Mouse (Mus musculus) hindbrain, embryonic 15.5 days (tissue): Measurements from ENCODE around the gene Mrpl39. TPM values are rescaled to one million over a fixed set of nuclear protein-coding genes. Genes with fewer than 3 reads are reported as not detected.

ENCODE experiments used
- ATAC-seq: fragments of 200-750 bp; cut with Nextera tagmentation; 2 replicates; pipeline ENCODE4 v1.8.0; 2017; ENCODE audit warnings: low read depth, moderate number of reproducible peaks, moderate TSS enrichment; ENCODE audit not compliant: low FRiP score
- H3K27ac ChIP-seq: fragments of 300-500 bp; sonication (generic); replicated peaks from 2 replicates; pipeline ENCODE4 v1.5.1; 2015; ENCODE audit warnings: mild to moderate bottlenecking, inconsistent platforms
- H3K27me3 ChIP-seq: fragments of 300-500 bp; sonication (generic); 2 replicates; pipeline ENCODE4 v1.6.1; 2015; ENCODE audit warnings: control low read depth, inconsistent platforms
- H3K36me3 ChIP-seq: fragments of 300-500 bp; sonication (generic); 2 replicates; pipeline ENCODE4 v1.6.1; 2015; ENCODE audit warnings: control low read depth, inconsistent platforms
- H3K4me1 ChIP-seq: fragments of 300-500 bp; sonication (generic); replicated peaks from 2 replicates; pipeline ENCODE4 v1.6.1; 2015; ENCODE audit warnings: control low read depth, inconsistent platforms
- H3K4me2 ChIP-seq: fragments of 300-500 bp; sonication (generic); 2 replicates; pipeline ENCODE4 v1.6.1; 2015; ENCODE audit warnings: moderate library complexity, mild to moderate bottlenecking, inconsistent platforms
- H3K4me3 ChIP-seq: fragments of 300-500 bp; sonication (generic); 2 replicates; pipeline ENCODE4 v1.5.1; 2015; ENCODE audit warnings: mild to moderate bottlenecking, inconsistent platforms
- H3K9ac ChIP-seq: fragments of 300-500 bp; sonication (generic); 2 replicates; pipeline ENCODE4 v1.6.1; 2015; ENCODE audit warnings: inconsistent platforms
- H3K9me3 ChIP-seq: fragments of 300-500 bp; sonication (generic); 2 replicates; pipeline ENCODE4 v1.6.1; 2016; ENCODE audit warnings: control low read depth, inconsistent platforms
- WGBS: fragments of 180-500 bp; shearing (Covaris S2); methylation state at CpG from one replicate; pipeline ENCODE4 v1.1.7; 2015; 5-methylcytosine and 5-hydroxymethylcytosine counted together
- polyA plus RNA-seq: library from polyadenylated mRNA; unstranded; fragments of >200 nt; fragmentation: Nextera tagmentation; extraction: Ambion mirVana; gene quantifications from 2 replicates; pipeline ENCODE4 v1.2.1, GENCODE M21; 2015

Gene Mrpl39
- polyA plus RNA-seq, 1 experiment from 2014 or later = 35.6 TPM

DNA sequence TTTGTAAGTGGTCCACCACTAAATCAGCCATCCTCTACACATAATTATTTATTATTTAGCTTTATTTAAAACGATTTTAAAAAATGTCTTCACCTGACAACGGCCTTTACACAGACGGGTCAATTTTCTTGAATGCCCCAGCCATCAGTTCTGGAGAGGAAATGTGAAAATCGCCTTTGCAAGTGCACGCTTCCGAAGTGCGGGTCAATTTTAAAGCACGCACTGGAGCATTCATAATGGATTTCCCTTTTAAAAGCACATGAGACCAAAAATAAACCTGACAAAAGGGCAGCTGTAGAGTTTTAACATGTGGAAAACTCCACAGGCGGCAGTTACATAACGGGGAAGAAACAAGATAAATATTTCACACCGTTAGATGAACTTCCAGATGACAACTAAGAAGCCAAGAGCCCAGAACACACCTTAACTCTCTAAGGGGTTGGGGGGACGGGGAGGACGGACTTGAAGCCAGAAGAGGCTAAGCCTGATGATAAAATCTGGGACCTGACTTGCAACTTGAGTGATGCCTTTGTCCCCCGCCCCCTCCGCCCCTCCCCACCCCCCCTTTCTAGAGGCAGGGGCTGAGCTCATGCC lies 37.8 kb upstream of the Mrpl39 start:
- Histone ChIP-seq H3K4me2 (peak overlapping the region; percentile 99), H3K9me3 (no peaks in the 10 kb centered on the region), H3K27ac (peak overlapping the region; percentile 87), H3K36me3 (no peaks in the 10 kb centered on the region), H3K4me3 (peak overlapping the region; percentile 87), H3K27me3 (no peaks in the 10 kb centered on the region), H3K9ac (peak overlapping the region; percentile 68), H3K4me1 (peaks cover 24% of the 10 kb centered on the region)
- under 1% methylated on average over 15 of the region's 15 CpGs for WGBS
- ATAC-seq = no peak; the same call in 1 of the 2 replicates

DNA sequence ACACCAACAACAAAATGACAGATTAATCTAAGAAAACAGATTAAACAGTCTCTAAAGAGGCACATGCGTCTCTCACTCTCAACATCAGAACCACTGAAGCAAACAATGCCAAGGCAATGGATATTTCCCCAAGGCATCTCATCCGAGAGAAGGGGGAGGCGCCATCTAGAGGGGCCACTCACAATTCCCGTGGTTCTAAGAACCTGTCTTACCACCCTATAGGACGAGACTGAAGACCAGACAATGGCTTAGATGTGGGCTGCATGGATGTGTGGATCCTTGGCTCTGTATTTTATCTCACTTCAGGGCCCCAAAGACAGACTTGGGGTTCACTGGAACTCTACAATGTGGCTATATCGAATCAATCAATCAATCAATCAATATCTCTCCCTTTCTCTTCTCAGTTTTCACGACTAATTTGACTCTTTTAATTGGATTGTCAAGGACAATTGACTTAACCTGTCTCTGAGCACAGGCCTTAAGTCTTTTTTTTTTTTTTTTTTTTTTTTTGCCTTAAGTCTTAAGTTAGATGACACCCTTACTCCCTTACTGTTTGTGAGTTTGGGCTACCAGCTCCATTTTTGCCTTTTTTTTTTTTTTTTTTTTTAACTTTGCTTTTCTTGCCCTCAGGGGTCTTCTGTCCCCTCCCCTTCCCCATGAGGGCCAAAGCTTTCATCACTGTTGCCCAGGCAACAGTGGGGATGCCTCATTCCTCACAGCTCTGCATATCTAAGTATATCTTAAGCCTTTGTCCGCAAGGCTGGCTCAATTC lies 37.1 kb upstream of the Mrpl39 start:
- Histone ChIP-seq H3K9me3 (no peaks in the 10 kb centered on the region), H3K4me2 (peak overlapping the region; percentile 99), H3K4me3 (peak overlapping the region; percentile 87), H3K9ac (no peak overlapping the region), H3K27ac (no peak overlapping the region), H3K27me3 (no peaks in the 10 kb centered on the region), H3K36me3 (no peaks in the 10 kb centered on the region), H3K4me1 (peaks cover 24% of the 10 kb centered on the region)
- ATAC-seq = no peak
- 6% methylated on average over 8 of the region's 8 CpGs for WGBS

DNA sequence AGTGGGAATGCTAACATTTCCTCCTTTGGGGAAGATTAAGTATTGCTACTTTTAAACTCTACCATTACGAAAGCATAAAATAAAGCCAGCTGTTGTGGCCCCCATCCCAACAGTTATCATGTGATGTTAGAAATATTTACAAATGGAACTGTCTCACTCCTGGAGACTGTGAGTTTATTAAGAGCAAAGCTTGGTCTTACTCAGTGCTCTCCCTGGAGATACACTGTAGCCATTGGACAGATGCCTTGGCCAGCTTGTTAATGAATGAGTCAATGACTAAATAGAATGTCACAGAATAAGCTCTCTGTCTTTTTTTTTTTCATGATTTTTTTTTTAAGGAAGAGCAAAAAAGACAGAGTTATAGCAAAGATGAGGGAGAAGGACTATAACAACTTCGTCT lies 35.9 kb upstream of the Mrpl39 start:
- Histone ChIP-seq H3K4me1 (peaks cover 24% of the 10 kb centered on the region), H3K9ac (no peak overlapping the region), H3K27ac (no peak overlapping the region), H3K27me3 (no peaks in the 10 kb centered on the region), H3K36me3 (no peaks in the 10 kb centered on the region), H3K4me2 (no peak overlapping the region), H3K9me3 (no peaks in the 10 kb centered on the region), H3K4me3 (no peak overlapping the region)
- 97% methylated on average over 2 of the region's 2 CpGs for WGBS
- ATAC-seq = no peak

DNA sequence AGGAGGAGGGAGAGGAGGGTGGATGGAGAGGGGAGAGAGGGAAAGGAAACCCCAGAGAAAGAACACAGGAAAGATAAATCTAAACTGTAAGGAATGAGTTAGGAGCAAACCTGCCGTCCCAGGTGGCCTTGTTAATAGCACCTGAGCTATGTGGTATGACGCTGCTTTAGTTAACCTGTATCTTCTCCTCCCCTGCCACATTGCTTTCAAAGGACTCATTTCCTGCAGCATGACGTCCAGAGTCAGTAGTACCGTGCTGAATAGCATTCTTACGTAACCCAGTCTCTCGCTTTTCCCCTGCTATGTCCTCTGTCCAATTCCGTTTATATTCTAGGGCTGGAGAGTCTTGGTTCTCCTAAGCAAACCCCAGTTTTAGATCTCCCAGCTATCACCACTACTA lies 35.3 kb upstream of the Mrpl39 start:
- no peaks in the 10 kb centered on the region for H3K27me3 ChIP-seq
- H3K27ac ChIP-seq = no peak overlapping the region
- no peaks in the 10 kb centered on the region for H3K9me3 ChIP-seq
- 94% methylated on average over 7 of the region's 7 CpGs for WGBS
- no peak for ATAC-seq
- no peak overlapping the region for H3K4me2 ChIP-seq
- peaks cover 24% of the 10 kb centered on the region for H3K4me1 ChIP-seq
- H3K4me3 ChIP-seq = no peak overlapping the region
- no peaks in the 10 kb centered on the region for H3K36me3 ChIP-seq
- H3K9ac ChIP-seq = no peak overlapping the region

DNA sequence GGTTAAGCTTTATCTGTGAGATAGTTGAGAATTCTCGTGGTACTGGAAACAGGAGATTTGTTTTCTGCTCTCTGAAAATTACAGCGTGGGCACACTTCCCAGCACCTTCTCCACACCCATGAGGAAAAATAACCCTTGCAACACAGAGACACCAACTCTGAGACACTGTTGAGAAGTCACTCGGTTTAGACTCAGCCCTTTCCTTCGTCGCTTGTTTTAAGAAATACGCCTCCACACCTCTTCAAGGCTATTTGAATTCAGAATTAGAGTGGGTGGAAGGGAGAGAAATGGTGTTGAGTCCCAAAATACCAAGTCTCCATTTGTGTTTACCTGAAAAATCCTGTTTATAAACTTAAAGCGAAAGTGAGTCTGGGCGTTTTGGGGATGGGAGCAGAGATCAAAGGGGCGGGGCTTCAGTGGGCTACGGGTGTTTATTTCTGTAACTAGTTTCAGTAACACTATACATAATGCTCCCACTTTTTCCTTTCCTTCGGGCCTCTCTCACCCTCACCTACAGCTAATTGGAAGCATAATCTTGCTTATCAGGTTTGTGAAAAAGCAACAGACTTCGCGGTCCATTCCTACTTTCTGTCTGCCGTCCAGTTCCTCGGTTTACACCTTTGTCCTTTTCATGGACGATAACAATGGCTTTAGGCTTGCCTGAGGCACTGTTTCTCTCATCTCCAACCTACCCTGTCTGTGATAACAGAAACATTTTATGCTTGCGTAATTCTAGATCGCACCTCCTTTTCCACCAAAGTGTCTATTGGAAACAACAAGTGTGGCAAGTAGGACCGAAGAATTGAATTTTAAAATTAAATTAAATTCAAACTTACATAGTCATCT lies 34.3 kb upstream of the Mrpl39 start:
- no peak overlapping the region for H3K9ac ChIP-seq
- no peak overlapping the region for H3K4me3 ChIP-seq
- H3K27me3 ChIP-seq = no peaks in the 10 kb centered on the region
- peaks cover 13% of the 10 kb centered on the region for H3K4me1 ChIP-seq
- no peak for ATAC-seq
- H3K9me3 ChIP-seq = no peaks in the 10 kb centered on the region
- no peak overlapping the region for H3K4me2 ChIP-seq
- no peak overlapping the region for H3K27ac ChIP-seq
- 89% methylated on average over 19 of the region's 19 CpGs for WGBS
- no peaks in the 10 kb centered on the region for H3K36me3 ChIP-seq

DNA sequence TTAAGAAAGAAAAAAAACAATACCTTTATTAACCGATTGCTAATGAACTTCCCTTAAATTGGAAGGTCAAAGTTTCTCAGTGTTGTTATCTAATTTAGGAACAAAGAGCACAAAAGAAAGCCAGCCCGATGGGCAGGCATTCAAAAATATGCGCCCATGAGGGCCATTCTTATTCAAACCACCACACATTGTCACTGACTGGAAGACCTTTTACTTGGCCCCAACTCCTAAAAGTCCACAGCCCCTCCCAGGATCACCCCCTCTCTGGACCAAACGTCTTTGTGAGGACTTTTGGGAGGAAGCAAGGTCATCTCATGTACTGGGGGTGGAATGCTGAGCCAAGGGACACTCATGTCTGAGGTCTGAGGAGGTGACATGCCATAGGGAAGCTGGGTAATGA lies 33.6 kb upstream of the Mrpl39 start:
- no peaks in the 10 kb centered on the region for H3K36me3 ChIP-seq
- no peak for ATAC-seq
- no peak overlapping the region for H3K9ac ChIP-seq
- no peaks in the 10 kb centered on the region for H3K27me3 ChIP-seq
- peaks cover 12% of the 10 kb centered on the region; the same call in 1 of the 2 replicates for H3K4me1 ChIP-seq
- no peaks in the 10 kb centered on the region for H3K9me3 ChIP-seq
- WGBS = 34% methylated on average over 4 of the region's 4 CpGs
- H3K4me3 ChIP-seq = no peak overlapping the region
- H3K27ac ChIP-seq = no peak overlapping the region
- no peak overlapping the region for H3K4me2 ChIP-seq

DNA sequence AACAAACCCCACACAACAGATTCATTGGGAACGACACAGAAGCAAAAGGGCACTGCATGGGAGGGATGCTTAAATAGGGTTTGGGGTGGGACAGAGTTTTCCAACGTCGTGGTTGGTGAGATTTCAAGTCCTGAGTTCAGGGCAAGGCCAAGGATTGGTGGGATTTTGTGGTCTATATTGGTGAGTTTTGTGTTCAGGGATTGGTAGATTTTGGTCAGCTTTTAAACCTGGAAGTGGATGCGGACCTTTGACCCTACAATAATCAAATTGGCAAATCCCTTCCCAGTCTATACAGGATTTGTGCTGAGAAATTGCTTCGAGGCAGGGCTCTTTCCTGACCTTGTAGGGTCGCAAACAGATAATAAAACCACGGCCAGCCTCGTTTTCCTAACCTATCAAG lies 32.4 kb upstream of the Mrpl39 start:
- Histone ChIP-seq H3K4me1 (0 out of 2 replicates have a peak, but pooled peaks cover 4% of the 10 kb centered on the region), H3K27ac (no peak overlapping the region), H3K9me3 (no peaks in the 10 kb centered on the region), H3K4me2 (no peak overlapping the region), H3K27me3 (no peaks in the 10 kb centered on the region), H3K4me3 (no peak overlapping the region), H3K36me3 (no peaks in the 10 kb centered on the region), H3K9ac (no peak overlapping the region)
- WGBS = 89% methylated on average over 8 of the region's 8 CpGs
- no peak for ATAC-seq

DNA sequence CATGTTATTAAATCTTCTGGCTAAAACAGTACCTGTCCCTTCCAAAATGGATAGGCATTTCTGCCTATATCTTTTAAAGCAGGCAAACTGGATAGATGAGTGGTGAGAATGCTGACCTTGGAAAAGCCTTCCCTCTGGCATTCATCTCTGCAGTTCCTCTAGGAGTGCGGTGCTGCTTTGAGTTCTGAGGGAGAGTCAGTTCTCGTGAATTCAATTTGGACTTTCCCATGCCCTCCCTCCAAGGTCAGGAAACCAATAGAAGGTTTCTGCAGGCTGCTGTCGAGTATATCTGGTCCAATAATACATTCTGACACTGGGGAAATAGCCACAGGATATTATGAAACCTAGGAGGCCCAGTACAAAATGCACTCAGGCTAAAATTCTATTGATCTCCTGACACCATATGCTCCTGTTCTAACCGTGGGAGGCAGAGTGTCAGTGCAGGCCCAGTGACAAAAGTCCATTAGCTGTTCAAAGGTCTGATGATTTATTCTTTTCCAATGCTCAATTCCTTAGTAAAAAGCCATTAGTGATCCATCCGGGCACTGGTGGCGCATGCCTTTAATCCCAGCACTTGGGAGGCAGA lies 10.3 kb upstream of the Mrpl39 start:
- no peaks in the 10 kb centered on the region for H3K27me3 ChIP-seq
- no peaks in the 10 kb centered on the region for H3K36me3 ChIP-seq
- no peak overlapping the region for H3K4me2 ChIP-seq
- no peaks in the 10 kb centered on the region for H3K4me1 ChIP-seq
- no peak overlapping the region for H3K27ac ChIP-seq
- no peaks in the 10 kb centered on the region for H3K9me3 ChIP-seq
- WGBS = 73% methylated on average over 6 of the region's 6 CpGs
- H3K4me3 ChIP-seq = no peak overlapping the region
- no peak for ATAC-seq
- H3K9ac ChIP-seq = no peak overlapping the region

DNA sequence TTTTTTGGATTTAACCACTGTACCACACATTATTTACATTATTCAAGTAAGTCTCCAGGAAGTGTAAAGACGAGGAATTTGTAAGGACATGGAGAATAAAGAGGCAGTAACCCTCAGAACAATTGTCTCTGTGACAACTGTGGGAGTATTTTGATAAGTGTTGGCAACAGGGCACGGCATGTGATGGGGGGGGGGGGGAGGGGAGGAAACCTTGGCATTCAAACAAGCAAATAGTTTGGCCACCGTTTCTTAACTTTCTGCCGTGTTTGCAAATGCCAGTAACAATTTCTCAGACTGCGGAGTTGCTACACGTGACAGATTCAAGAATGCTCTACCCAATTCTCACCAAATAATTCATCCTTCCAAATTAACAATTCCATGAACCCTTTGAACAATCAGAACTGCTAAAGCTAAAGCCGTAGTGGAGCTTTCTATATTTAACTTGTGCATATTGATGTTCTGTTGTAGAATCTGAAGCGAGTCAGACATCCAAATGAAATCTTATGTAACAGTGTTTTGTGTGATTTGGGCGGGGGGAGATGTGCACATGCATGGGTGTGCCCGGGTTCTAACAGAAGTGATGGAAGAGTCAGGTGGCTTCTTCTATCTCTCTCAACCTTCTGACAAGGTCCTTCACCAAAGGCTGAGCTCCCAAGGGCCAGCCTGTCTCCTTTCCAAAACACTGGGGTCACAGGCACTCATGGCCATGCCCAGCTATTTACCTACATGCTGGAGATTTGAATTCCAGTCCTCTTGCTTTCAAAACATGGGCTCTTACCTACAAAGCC lies 9.4 kb upstream of the Mrpl39 start:
- no peaks in the 10 kb centered on the region for H3K4me1 ChIP-seq
- H3K4me3 ChIP-seq = no peak overlapping the region
- H3K36me3 ChIP-seq = no peaks in the 10 kb centered on the region
- no peak overlapping the region for H3K4me2 ChIP-seq
- H3K27me3 ChIP-seq = no peaks in the 10 kb centered on the region
- H3K27ac ChIP-seq = no peak overlapping the region
- H3K9ac ChIP-seq = no peak overlapping the region
- no peaks in the 10 kb centered on the region for H3K9me3 ChIP-seq
- no peak for ATAC-seq
- WGBS = 55% methylated on average over 10 of the region's 10 CpGs

DNA sequence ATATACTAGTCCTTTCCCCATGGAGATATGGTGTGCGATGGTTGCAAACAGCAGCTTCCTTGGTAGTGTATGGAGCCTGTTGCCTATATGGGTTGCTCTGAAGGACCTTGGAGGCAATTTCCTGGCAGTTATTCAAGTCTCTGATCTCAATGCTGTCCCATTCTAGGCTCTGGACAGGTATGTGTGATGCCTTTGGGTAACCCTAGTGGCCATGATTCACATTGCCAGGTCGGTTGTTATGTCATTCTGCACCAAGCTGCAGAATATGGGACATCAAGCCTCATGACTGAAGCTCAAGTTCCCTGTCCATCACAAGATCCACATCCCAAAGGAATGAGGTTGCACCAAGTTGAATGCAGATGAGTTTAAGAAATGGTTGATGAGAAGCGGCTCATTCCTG lies 1.8 kb upstream of the Mrpl39 start:
- ATAC-seq = no peak
- Histone ChIP-seq H3K9ac (no peak overlapping the region), H3K9me3 (no peaks in the 10 kb centered on the region), H3K4me3 (no peak overlapping the region), H3K4me2 (no peak overlapping the region), H3K36me3 (no peaks in the 10 kb centered on the region), H3K4me1 (peaks cover 16% of the 10 kb centered on the region), H3K27ac (no peak overlapping the region), H3K27me3 (no peaks in the 10 kb centered on the region)
- 80% methylated on average over 3 of the region's 3 CpGs for WGBS

DNA sequence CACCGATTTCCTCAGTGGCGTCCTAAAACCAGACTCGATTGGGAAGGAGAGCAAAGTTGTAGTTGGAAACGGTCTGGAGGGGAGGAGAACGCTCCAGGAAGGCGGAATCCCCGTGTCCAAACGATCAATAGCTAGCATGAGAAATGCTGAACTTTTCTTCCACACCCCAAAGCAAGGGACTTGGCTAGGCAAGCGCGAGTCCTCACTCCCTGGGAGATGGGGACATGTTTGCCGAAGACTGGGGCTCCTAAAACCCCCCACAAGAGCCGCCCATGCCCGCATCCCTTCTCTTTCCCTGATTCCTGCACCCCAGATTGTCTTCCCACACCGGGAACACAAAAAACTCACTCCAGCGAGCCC lies 756 bp downstream of the Mrpl39 start:
- peak overlapping the region; percentile 72 for H3K27ac ChIP-seq
- H3K36me3 ChIP-seq = peaks cover 13% of the 10 kb centered on the region
- peak overlapping the region; percentile 83 for H3K4me3 ChIP-seq
- H3K9me3 ChIP-seq = no peaks in the 10 kb centered on the region
- H3K4me2 ChIP-seq = peak overlapping the region; percentile 75
- H3K9ac ChIP-seq = peak overlapping the region; percentile 67
- no peaks in the 10 kb centered on the region for H3K27me3 ChIP-seq
- H3K4me1 ChIP-seq = peaks cover 16% of the 10 kb centered on the region
- peak; percentile 77 for ATAC-seq
- 1% methylated on average over 15 of the region's 15 CpGs for WGBS
